Mouse (Mus musculus) cortical plate, adult 2 months (tissue): ENCODE measurements at regions not wholly inside any gene's neighbourhood (a gene's known extent, or its start where the extent isn't known, plus 50 kb on each side); places are given as distances from the start of the nearest gene placed in this dataset.
A peak's percentile ranks its signal among the peaks of the same experiment; 100 is the strongest.

Experiments
- H3K27ac ChIP-seq: fragments of 200-500 bp; 2 replicates; pipeline ENCODE4 v1.5.1; 2012; ENCODE audit warnings: low read length, control low read depth, inconsistent platforms; ENCODE audit not compliant: insufficient read depth
- H3K4me1 ChIP-seq: fragments of 200-500 bp; 2 replicates; pipeline ENCODE4 v1.6.1; 2011; ENCODE audit warnings: low read length; ENCODE audit not compliant: control insufficient read depth, insufficient read depth
- H3K4me3 ChIP-seq: fragments of 200-500 bp; 2 replicates; pipeline ENCODE4 v1.5.1; 2011; ENCODE audit warnings: mild to moderate bottlenecking, low read length, control low read depth; ENCODE audit not compliant: insufficient read depth
- CTCF ChIP-seq: fragments of 200-500 bp; IDR thresholded peaks from 2 replicates; pipeline ENCODE4 v1.5.1; 2011; ENCODE audit warnings: mild to moderate bottlenecking, control low read depth, low read length; ENCODE audit not compliant: insufficient read depth; ENCODE audit errors: extremely low read depth
- POLR2A ChIP-seq: fragments of 200-500 bp; IDR thresholded peaks from 2 replicates; pipeline ENCODE4 v1.6.1; 2011; ENCODE audit warnings: mild to moderate bottlenecking, low read length, control low read depth; ENCODE audit not compliant: insufficient read depth; ENCODE audit errors: extremely low read depth

GRCm38 (mm10) chr11:27280791-27281190, 687.0 kb upstream of the Vrk2 start:
- Histone ChIP-seq H3K4me1 (no peaks in the 10 kb centered on the region), H3K4me3 (no peak overlapping the region), H3K27ac (no peak overlapping the region)
- TF ChIP-seq CTCF (no peak), POLR2A (no peak)

DNA sequence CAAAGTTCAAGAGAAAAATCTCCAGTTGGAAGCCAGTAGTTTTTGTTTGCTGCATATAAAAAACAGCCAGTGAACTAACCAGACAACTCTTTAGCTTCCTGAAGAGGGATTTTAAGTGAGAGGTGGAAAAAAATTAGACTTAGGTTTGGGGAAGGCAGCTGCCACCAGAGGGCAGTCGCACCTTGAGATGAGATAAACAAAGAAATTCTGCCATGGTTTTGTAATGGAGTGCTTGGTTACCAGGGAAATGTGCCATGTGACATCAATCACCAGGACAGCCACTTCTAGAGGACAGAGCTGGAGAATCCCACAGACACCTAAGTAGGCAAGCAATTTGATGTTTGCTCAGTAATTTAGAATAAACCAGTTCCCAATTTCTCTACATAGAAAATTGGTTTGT, 670.5 kb upstream of the Vrk2 start:
- TF ChIP-seq POLR2A (no peak), CTCF (peak; percentile 65)
- no peak overlapping the region for H3K27ac ChIP-seq
- H3K4me3 ChIP-seq, result no peak overlapping the region
- no peaks in the 10 kb centered on the region for H3K4me1 ChIP-seq

DNA sequence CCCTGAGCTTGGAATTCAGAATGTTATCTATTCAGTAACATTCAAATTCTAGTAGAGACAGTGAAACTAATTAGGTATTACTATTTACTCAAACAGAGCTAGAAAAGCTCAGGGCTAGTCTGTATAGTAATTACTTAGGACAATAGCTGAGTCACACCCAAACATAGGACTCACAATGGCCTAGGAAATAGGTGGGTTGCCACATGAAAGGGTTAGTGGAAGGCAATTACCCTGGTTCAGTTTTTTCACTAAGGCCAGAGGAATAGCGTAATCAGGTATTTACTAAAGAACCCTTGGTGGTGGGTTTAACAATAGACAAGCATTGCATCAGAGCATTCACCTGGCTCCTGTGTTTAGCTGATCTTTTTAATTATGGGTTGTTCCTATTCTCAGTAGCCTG, 664.7 kb upstream of the Vrk2 start:
- Histone ChIP-seq H3K27ac (no peak overlapping the region), H3K4me3 (no peak overlapping the region), H3K4me1 (no peaks in the 10 kb centered on the region)
- TF ChIP-seq CTCF (no peak), POLR2A (no peak)

- Histone ChIP-seq H3K27ac (no peak overlapping the region), H3K4me1 (no peaks in the 10 kb centered on the region), H3K4me3 (no peak overlapping the region)
- TF ChIP-seq POLR2A (no peak), CTCF (no peak)
These were observed 642.1 kb upstream of the Vrk2 start for GRCm38 (mm10) chr11:27235884-27236283.

- no peak overlapping the region for H3K4me3 ChIP-seq
- TF ChIP-seq CTCF (no peak), POLR2A (no peak)
- H3K4me1 ChIP-seq, result no peaks in the 10 kb centered on the region
- no peak overlapping the region for H3K27ac ChIP-seq
These were observed 632.7 kb upstream of the Vrk2 start for GRCm38 (mm10) chr11:27226454-27226853.

DNA sequence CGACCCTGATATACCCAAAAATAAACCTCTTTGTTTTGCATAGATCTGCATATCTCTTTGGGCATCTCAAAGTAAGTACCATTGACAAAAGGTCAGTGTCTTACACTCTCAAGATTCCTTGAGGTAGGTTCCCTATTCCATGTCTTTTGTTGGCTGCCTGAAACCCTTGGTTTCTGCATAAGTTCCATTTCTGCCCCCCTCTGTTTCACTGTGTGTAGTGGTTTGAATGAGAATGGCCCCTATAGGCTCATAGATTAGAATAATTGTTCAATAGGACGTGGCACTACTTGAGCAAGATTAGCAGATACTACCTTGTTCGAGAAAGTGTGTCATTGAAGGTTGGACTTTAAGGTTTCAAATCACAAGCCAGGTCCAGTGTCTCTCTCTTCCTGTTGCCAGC, 628.6 kb upstream of the Vrk2 start:
- Histone ChIP-seq H3K27ac (no peak overlapping the region), H3K4me1 (no peaks in the 10 kb centered on the region), H3K4me3 (no peak overlapping the region)
- TF ChIP-seq CTCF, result no peak
- TF ChIP-seq POLR2A, result no peak

DNA sequence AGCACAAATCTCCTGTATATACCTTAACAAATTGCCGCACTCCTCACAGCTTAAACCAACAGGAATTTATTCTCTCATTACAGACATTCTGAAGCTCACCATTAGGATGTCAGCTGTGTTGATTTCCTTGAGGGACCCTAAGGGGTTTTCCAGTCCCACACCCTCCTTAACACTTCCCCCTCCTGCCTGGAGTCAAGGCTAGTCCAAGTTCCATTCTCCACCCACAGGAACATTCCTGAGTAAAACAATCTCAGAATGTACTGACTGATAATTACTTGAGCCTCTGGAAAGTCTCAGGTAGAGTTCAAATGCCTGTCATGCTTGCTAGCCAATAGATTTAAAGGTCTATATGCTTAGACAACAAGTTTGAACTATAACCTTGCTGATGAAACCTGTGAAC, 628.2 kb upstream of the Vrk2 start:
- no peaks in the 10 kb centered on the region for H3K4me1 ChIP-seq
- H3K27ac ChIP-seq, result no peak overlapping the region
- no peak overlapping the region for H3K4me3 ChIP-seq
- TF ChIP-seq CTCF (no peak), POLR2A (no peak)

DNA sequence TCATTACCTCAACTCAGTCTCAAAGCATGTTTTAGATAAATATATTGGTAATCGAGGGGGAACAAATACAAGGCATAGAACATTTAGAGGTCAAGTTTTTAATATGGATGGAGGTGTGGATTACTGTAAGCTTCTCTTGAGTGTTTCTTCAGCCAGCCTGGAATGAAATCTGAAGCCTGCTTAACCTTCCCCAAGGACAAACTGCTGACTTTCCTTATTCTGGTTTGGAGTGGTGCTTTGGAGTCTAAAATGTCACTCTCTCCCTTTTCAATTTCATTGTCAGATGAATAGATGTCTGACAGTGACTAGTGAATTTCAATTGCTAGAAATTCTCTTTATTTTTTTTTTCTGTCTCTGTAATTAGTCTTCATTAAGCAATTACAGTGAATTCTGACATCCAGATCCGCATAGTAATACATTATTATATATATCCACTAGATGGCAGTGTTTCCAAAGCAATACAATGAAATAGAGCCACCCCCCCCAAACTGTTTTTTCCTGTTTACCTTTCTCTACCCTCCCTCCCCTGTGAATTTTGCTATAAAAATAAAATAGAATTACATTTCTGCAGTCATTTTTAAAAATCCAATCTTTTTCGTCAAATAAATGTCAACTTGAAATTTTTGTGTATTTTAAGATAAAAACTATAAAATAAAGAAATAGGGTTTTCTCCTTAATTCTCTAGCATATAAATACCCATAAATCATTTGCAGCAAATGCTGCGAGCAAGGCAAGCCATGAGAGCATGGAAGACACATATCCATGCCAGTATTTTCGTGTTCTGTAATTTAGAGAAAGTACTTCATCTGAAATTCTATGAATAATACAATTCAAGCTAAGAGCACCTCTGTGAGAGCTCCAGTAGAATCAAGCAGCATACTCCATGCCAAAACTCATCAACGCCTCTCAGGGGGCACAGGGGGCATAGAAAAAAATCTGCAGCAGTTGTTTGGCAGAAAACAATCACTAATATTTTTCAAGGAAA, 626.2 kb upstream of the Vrk2 start:
- Histone ChIP-seq H3K4me3 (no peak overlapping the region), H3K27ac (no peak overlapping the region), H3K4me1 (no peaks in the 10 kb centered on the region)
- TF ChIP-seq CTCF (no peak), POLR2A (no peak)

- Histone ChIP-seq H3K4me1 (no peaks in the 10 kb centered on the region), H3K4me3 (no peak overlapping the region), H3K27ac (no peak overlapping the region)
- TF ChIP-seq POLR2A (no peak), CTCF (no peak)
These were observed 622.0 kb upstream of the Vrk2 start for GRCm38 (mm10) chr11:27215752-27216151.

DNA sequence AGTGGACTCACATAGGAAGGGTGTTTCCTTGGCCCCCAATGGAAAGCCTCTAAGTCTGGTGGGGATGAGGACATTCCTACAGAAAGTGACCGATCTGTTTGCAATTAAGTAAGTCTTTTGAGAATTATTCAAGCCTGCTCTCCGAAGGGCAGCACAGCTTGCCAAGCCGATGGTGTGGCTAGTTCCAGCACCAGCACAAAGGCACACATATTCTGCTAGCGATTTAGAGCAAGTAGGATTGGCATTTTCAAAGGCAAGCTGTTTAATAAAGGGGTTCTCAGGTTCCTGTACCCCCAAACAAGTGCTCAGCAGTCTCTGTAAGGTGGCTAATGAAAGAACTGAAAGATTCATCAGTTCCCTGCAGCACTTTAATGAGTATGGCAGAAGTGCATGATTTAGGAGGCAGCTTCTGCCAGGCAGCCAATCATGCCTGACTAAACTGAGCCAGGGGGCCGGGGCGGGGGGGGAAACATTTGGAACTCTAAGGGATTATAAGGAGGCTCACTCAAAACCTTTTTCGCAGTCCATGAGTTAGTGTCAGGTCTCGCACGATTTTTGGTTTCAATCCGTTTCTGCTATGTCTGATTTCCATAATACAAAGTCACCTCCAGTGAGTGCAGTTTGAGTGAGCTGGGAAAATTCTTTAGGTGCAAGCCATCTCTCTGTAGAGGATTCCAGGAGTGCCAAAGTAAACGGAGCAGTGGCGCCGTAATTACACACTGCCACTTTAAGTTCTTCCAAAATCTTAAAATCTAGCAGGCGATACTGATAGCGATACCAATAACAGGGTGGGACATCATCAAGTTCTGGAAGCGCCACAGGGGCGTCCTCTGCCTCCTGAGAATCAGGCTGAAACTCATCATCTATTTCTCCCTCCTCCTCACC, 609.8 kb upstream of the Vrk2 start:
- TF ChIP-seq POLR2A (no peak), CTCF (no peak)
- no peak overlapping the region for H3K27ac ChIP-seq
- no peak overlapping the region for H3K4me3 ChIP-seq
- no peaks in the 10 kb centered on the region for H3K4me1 ChIP-seq
